Mouse (Mus musculus): ENCODE results near the gene Cavin2.

The Cavin2 gene

GRCm38 (mm10) chr1:51315476-51315875 is 26.6 kb downstream of the Cavin2 start:
- CTCF ChIA-PET, result no interaction called here

- CTCF ChIA-PET, result no interaction called here
Measured at GRCm38 (mm10) chr1:51323506-51323905, 34.6 kb downstream of the Cavin2 start.

GRCm38 (mm10) chr1:51328541-51328940 is 39.6 kb downstream of the Cavin2 start:
- CTCF ChIA-PET, result no interaction called here

- CTCF ChIA-PET, result no interaction called here
Measured at GRCm38 (mm10) chr1:51332986-51333385, 44.1 kb downstream of the Cavin2 start.

GRCm38 (mm10) chr1:51333557-51334285 is 44.8 kb downstream of the Cavin2 start:
- CTCF ChIA-PET, result interaction anchor here (0.7 to 1.2 kb wide), 4 partner anchors 264 to 690 kb away, joined by 3 to 14 read pairs (median 3); no protein-coding TSS in a partner anchor

GRCm38 (mm10) chr1:51334289-51334688 is 45.4 kb downstream of the Cavin2 start:
- CTCF ChIA-PET, result interaction anchor here (0.7 to 1.2 kb wide), 4 partner anchors 264 to 691 kb away, joined by 3 to 14 read pairs (median 3); no protein-coding TSS in a partner anchor

- CTCF ChIA-PET, result no interaction called here
Measured at GRCm38 (mm10) chr1:51335081-51335480, 46.2 kb downstream of the Cavin2 start.

- CTCF ChIA-PET, result no interaction called here
Measured at GRCm38 (mm10) chr1:51344160-51344559, 55.2 kb downstream of the Cavin2 start.

GRCm38 (mm10) chr1:51347596-51347995 is 58.7 kb downstream of the Cavin2 start:
- CTCF ChIA-PET, result no interaction called here

- CTCF ChIA-PET, result no interaction called here
Measured at GRCm38 (mm10) chr1:51348631-51349030, 59.7 kb downstream of the Cavin2 start.

GRCm38 (mm10) chr1:51349291-51349967 is 60.5 kb downstream of the Cavin2 start:
- CTCF ChIA-PET, result no interaction called here
